Mouse (Mus musculus): Measurements from ENCODE around the gene Rbm8a.
A peak's percentile ranks its signal among the peaks of the same experiment; 100 is the strongest.

Rbm8a gene

GRCm38 (mm10) chr3:96629729-96630600 lies at the start of gene Rbm8a:
Gene Rbm8a, plus strand, starts transcription at chr3:96629933.
- DNase-seq: peak; percentile 94

DNA sequence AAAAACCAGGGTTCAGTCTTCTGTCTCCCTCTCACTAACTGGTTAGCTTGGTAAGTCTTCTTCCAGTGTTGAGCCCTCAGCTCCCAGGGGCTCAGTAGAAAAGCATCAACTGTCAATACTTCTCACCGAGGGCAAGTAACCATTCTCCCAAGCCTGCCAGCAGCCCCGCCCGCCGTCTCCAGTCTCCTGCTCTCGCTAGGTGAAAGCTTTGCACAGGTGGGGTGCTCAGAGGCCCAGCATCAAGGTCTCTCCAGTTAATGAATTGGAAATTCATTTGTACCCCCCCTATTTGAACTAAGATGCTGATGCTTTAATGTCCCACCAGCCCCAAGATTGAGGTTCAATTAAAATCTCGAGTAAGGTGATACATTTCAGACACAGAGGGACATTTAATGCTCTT lies 48.6 kb upstream of the Rbm8a start:
- no peak for DNase-seq

- DNase-seq: no peak
Observed at GRCm38 (mm10) chr3:96581771-96582515, 47.8 kb upstream of the Rbm8a start.

DNA sequence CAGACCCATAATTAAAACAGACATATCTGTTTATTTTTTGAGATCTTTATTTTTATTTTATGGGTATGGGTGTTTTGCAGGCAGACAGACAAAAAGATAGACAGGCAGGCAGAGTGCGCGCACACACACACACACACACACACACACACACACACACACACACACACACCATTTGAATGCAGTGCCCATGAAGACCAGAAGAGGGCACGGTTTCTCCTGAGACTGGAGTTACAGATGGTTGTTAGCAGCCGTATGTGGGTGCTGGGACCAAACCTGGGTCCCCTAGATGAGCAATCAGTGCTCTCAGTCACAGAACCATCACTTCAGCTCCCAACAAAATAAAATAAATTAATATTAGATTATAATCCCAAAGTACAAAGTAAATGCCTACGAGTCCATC lies 46.3 kb upstream of the Rbm8a start:
- no peak for DNase-seq

- DNase-seq: no peak
Observed at GRCm38 (mm10) chr3:96590657-96591056, 39.1 kb upstream of the Rbm8a start.

DNA sequence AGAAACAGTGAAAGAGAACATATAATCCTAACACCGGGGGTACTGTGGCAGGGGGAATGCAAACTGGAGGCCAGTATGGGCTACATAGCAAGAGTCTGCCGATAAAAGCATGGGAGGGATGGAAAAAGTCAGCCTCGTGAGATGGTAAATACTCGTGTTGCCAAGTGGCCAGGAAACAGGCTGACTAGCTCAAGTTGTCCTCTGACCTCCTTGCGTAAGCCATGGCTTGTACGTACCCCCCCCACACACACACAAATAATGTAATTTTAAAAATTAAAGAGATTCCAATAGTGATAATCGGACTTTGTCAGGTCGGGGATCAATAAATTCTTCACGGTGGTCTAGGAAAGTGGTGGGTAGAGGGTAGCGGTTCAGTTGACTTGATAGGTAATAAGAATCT lies 36.4 kb upstream of the Rbm8a start:
- DNase-seq: peak; percentile 26

GRCm38 (mm10) chr3:96593790-96594560 lies 35.8 kb upstream of the Rbm8a start, which contains the start of gene Polr3gl:
Gene Polr3gl, minus strand, starts transcription at chr3:96594181.
- peak; percentile 94 for DNase-seq

GRCm38 (mm10) chr3:96594851-96595250 lies 34.9 kb upstream of the Rbm8a start:
- no peak for DNase-seq

DNA sequence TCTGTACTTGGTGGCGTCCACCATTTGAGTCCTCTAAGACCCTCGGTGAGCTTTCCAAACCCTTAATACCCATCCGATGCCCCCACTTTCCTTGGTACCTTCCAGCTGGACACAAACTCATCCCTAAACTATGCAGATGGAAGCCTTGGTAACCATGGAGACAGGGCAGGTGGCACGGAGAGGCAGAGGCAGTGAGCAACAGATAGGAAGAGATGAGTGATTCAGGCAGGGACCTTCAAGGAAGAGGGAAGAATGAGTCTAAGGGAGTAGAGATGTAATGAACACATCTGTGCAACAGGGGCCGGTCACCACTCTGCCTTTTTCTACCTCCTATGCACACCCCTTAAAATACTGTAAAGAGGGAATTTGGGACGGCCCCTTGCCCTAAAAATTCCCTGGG lies 34.1 kb upstream of the Rbm8a start:
- no peak for DNase-seq

GRCm38 (mm10) chr3:96596228-96596707 lies 33.5 kb upstream of the Rbm8a start, which contains the start of gene Ankrd34a:
Gene Ankrd34a, plus strand, starts transcription at chr3:96596636.
- peak; percentile 34 for DNase-seq

DNA sequence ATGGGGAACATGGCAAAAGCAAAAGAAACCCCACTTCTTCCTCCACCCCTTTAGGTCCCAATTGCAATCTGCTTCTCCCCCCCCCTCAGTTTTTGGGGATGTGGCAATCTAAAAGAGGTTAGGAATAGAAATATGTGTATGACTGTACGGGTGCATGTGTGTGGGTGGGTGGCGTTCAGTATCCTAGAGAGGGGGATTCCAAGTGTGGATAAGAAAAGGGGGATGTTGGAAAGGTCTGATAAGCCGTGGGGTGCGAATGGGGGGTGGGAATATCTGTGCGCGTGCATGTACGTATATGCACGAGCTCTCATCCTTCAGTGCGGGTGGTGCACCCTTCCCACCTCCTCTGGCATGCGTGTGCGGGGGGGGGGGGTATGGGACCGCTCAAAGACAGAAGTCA lies 32.9 kb upstream of the Rbm8a start:
- DNase-seq: no peak

- DNase-seq: no peak
Observed at GRCm38 (mm10) chr3:96597435-96597891, 32.3 kb upstream of the Rbm8a start.

DNA sequence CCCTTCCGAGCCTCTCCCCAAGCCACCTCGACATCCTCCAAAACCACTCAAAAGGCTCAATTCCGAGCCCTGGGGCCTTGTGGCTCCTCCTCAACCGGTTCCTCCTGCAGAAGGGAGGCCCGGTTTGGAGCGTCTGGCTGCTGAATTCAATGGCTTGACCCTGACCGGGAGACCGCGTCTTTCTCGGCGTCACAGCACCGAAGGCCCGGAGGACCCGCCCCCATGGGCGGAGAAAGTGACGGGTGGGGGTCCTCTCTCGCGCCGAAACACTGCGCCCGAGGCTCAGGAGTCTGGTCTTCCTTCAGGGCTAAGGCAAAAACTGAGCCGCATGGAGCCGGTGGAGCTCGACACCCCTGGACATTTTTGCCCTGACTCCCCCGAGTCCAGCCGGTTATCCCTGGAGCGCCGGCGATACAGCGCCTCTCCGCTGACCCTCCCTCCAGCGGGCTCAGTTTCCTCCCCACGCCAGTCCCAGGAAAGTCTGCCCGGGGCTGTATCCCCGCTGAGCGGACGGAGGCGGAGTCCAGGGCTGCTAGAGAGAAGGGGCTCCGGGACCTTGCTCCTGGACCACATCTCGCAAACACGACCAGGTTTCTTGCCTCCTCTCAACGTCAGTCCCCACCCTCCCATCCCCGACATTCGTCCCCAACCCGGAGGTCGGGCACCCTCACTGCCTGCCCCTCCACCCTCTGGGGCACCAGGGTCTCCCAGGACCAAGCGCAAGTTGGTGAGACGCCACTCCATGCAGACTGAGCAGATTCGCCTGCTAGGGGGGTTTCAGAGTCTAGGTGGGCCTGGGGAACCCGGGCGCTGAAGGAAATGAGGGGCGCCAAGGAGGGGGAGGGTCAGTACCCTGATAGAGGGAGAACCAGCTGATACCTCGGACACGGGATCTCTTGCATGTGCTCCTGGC lies 31.3 kb upstream of the Rbm8a start:
- DNase-seq: peak; percentile 53

- DNase-seq: no peak
Observed at GRCm38 (mm10) chr3:96599069-96599393, 30.7 kb upstream of the Rbm8a start.

DNA sequence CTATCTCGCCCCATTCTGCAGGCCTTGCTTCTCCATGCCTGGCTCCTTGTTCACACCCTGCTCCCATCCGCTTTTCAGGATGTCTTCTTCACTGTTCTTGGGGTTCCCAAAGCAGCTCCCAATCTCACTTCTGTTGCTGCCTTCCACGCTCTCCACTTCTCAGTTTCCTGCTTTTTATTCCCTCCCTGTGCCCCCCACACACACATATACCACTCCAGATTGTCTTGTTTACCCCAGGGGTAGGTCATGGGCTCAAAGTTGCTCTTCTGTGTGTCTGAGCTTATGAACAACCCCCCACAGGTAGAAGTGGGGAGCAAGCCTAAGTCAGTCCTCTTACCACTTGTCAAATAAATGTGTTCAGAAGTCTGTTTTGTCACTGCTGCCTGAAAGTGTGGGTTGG lies 30.3 kb upstream of the Rbm8a start:
- no peak for DNase-seq

- DNase-seq: peak; percentile 88
Observed at GRCm38 (mm10) chr3:96600639-96601250, 29.0 kb upstream of the Rbm8a start, which contains the start of gene Lix1l. Gene Lix1l, plus strand, starts transcription at chr3:96601149.

DNA sequence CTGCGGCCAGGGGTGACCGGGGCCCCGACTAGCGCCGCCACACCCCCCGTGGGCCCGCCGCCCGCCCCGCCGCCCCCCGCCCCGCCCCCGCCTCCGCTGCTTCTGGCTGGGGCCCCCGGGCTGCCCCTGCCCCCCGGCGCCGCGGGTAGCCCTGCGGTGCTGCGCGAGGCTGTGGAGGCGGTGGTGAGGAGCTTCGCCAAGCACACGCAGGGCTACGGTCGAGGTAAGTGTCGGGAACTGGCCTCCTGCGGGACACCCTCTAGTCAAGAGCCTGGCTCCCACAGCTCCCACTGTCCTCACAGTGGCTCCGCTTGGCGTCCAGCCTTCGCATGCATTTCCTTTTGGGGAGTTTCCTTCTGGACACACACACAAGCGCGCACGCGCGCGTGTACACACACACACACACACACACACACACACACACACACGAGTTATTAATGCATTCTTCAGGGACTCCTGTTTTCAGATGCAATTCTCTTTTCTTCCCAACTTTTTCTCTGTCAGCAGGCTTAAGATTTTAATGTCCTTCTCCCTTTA lies 28.4 kb upstream of the Rbm8a start:
- peak; percentile 50 for DNase-seq

- DNase-seq: no peak
Observed at GRCm38 (mm10) chr3:96601941-96602703, 27.6 kb upstream of the Rbm8a start.

GRCm38 (mm10) chr3:96602704-96603084 lies 27.0 kb upstream of the Rbm8a start:
- no peak for DNase-seq

DNA sequence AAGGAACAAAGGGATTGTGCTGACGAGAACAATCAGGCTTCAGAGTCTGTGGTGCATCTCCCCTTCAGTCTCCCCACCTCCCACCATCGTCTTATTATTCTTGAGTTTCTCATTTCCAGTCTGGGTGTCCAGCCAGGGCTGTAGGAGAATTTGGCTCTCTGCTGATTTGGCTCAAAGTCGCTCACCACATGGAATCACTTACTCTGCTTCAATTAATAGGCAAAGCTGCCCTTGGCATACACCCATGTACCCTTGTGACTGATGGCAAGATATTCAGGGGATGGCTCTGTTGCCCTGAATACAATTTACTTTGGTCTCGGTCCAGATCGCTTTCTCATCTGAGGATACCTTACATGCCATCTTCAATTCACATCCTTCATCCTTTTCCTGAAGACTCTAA lies 26.4 kb upstream of the Rbm8a start:
- DNase-seq: no peak

Data from liver (tissue).